Mouse (Mus musculus) bone marrow, adult 2 months (tissue): ENCODE measurements at regions not wholly inside any gene's neighbourhood (a gene's known extent, or its start where the extent isn't known, plus 50 kb on each side); places are given as distances from the start of the nearest gene placed in this dataset.

Experiments
- CTCF ChIP-seq: fragments of 200-500 bp; IDR thresholded peaks from 2 replicates; pipeline ENCODE4 v1.5.1; 2011; ENCODE audit warnings: low read length, control low read depth; ENCODE audit not compliant: control insufficient read depth, insufficient read depth
- POLR2A ChIP-seq: fragments of 200-500 bp; IDR thresholded peaks from 2 replicates; pipeline ENCODE4 v1.6.1; 2011; ENCODE audit warnings: low read depth, mild to moderate bottlenecking, control low read depth, low read length, borderline replicate concordance; ENCODE audit not compliant: control insufficient read depth

DNA sequence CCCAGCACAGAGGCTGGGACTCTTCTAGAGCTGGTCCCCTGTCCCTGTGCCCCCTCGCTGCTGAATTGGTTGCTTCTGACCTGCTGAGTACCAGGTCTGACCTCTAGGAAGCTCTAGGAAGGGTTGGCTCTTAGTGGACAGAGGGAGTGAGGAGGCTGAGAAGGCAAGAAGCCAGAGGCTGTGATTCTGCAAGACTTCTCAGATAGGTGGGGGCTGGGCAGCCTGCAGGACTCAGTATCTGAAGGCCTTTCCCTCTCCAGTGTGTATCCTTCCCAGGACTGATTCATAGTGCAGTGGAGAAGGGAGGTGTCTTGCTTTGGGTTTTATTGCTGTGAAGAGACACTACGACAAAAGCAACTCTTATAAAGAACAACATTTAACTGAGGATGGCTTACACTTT is 106.6 kb downstream of the Olfm1 start:
- TF ChIP-seq CTCF, result no peak
- no peak for TF ChIP-seq POLR2A
